Mouse (Mus musculus): ENCODE measurements at regions not wholly inside any gene's neighbourhood (a gene's known extent, or its start where the extent isn't known, plus 50 kb on each side); places are given as distances from the start of the nearest gene placed in this dataset.

DNA sequence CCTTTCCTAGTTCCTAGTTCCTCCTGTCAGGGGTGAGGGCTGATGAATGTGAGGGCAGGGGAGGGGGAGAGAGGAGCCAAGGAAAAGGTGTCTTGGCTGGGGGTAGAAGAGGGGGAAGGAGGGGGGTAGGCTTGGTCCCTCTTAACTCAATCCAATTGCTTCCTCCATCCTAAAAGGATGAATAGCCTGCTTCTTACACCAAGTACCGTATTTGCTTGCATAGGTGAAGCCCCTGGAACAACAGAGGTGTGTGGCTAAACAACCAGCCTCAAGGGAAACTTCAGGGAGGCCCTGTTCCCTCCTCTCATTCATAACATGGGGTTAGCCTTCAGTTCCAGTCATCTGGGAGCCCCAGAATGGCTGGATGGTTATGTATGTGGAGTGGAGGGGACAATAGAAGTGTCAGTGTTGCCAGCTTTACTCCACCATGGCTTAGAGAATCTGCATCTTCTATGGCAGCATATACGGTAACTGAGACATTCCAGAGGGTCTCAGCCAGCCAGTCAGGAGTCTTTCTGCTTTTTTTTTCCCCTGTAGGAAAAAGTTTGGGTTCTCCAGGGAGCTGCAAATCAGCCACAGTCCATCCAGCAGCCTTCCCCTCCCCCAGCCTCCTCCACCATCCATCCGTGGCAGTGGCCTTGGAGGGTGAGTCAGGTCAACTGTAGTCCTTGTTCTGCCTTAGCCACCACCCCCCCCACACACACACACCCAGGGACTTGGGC lies 100.2 kb upstream of the Ccnd2 start:
- no peak for TF ChIP-seq CTCF (IDR thresholded peaks at IDR 0.05)
- no peak for TF ChIP-seq EP300 (IDR thresholded peaks at IDR 0.05)

Data from lung, postnatal 0 days (tissue).